ENCODE assay signal across 22 mouse cellular contexts in the genomic region with DNA sequence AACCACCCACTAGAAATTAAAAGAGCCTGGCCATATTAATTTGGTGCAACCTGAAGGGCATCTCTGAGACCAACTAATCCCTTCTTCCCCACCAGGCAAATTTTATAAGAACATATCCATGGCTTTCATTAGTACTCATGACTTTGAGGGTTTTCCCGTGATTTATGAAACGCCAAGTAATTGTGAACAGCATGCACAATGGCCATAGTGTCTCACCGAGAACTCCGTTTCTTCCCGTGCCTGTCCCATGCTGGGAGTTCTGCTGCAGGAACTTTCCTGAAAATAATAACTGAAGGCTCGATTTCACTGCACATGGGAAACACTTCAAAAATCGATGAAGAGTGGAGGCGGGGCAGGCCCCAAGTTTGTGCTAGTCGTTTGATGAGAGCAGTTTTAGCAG.
"Had no signal": no experiment of that assay in that cellular context is flagged by ENCODE, and none has a peak within 500 bp of the region (broad histone marks: within the 10 kb centered on the region; RNA-seq: fewer than 3 reads in every experiment).

No protein-coding gene starts in this region.

- DNase-seq: liver, postnatal 0 days; lung, adult 2 months; lung, postnatal 14 days; midbrain, embryonic 14.5 days; retina, postnatal 1 day; right cerebral cortex, adult 18-20 months; right cerebral cortex, postnatal 25 days; right cerebral cortex, postnatal 4 days; thymus, adult 2 months; thymus, postnatal 25 days; thymus, postnatal 4 days had no signal

- H3K9ac ChIP-seq: liver, postnatal 0 days; lung, embryonic 15.5 days; midbrain, embryonic 12.5 days; neural tube, embryonic 13.5 days; neural tube, embryonic 15.5 days; stomach, embryonic 15.5 days had no signal

- H3K4me3 ChIP-seq: lung, embryonic 15.5 days; megakaryocyte, embryonic 14.5 days; midbrain, embryonic 10.5 days; midbrain, embryonic 12.5 days; myocyte; neural tube, embryonic 13.5 days; neural tube, embryonic 15.5 days; stomach, embryonic 15.5 days had no signal

- H3K4me2 ChIP-seq: lung, embryonic 15.5 days; midbrain, embryonic 12.5 days; neural tube, embryonic 13.5 days; neural tube, embryonic 15.5 days; stomach, embryonic 15.5 days had no signal

- H3K27ac ChIP-seq: lung, embryonic 15.5 days; macrophage; midbrain, embryonic 12.5 days; neural tube, embryonic 13.5 days; neural tube, embryonic 15.5 days; stomach, embryonic 15.5 days; stomach, postnatal 0 days had no signal

- ATAC-seq: liver, postnatal 0 days; midbrain, embryonic 16.5 days had no signal

- H3K36me3 ChIP-seq: lung, embryonic 15.5 days; midbrain, embryonic 10.5 days; midbrain, embryonic 12.5 days; neural tube, embryonic 13.5 days; neural tube, embryonic 15.5 days; stomach, embryonic 15.5 days had no signal

- H3K27me3 ChIP-seq: lung, embryonic 15.5 days; midbrain, embryonic 12.5 days; neural tube, embryonic 13.5 days; neural tube, embryonic 15.5 days; stomach, embryonic 15.5 days had no signal

- H3K9me3 ChIP-seq: lung, embryonic 15.5 days; midbrain, embryonic 10.5 days; midbrain, embryonic 12.5 days; neural tube, embryonic 13.5 days; neural tube, embryonic 15.5 days; stomach, embryonic 15.5 days had no signal
